Mouse (Mus musculus) testis, adult 2 months (tissue): ENCODE data around the gene U2surp.

Source experiments
- CTCF ChIP-seq: fragments of 200-500 bp; IDR thresholded peaks from 2 replicates; pipeline ENCODE4 v1.5.1; 2012; ENCODE audit warnings: low read depth, mild to moderate bottlenecking, inconsistent platforms, low read length, moderate library complexity; ENCODE audit not compliant: control insufficient read depth, insufficient read depth, insufficient replicate concordance
- POLR2A ChIP-seq: fragments of 200-500 bp; IDR thresholded peaks from 2 replicates; pipeline ENCODE4 v1.6.1; 2012; ENCODE audit warnings: low read depth, mild to moderate bottlenecking, inconsistent platforms, low read length, moderate library complexity; ENCODE audit not compliant: control insufficient read depth

GRCm38 (mm10) chr9:95428277-95428676 is 83.5 kb downstream of the U2surp start:
- TF ChIP-seq CTCF (no peak), POLR2A (no peak)
